Mouse (Mus musculus) thymus, adult 2 months (tissue): ENCODE measurements around the gene Erc2. TPM values are rescaled to one million over a fixed set of nuclear protein-coding genes. Genes with fewer than 3 reads are reported as not detected.

Experiments
- DNase-seq: peaks from one replicate; pipeline ENCODE4 v3.0.0; 2021
- H3K27ac ChIP-seq: fragments of 200-500 bp; 2 replicates; pipeline ENCODE4 v1.5.1; 2012; ENCODE audit warnings: low read length, control low read depth; ENCODE audit not compliant: control insufficient read depth, insufficient read depth
- H3K27me3 ChIP-seq: fragments of 200-500 bp; 2 replicates; pipeline ENCODE4 v1.6.1; 2012; ENCODE audit warnings: mild to moderate bottlenecking, low read length, moderate library complexity, mixed read lengths; ENCODE audit not compliant: control insufficient read depth, insufficient read depth
- H3K36me3 ChIP-seq: fragments of 200-500 bp; 2 replicates; pipeline ENCODE4 v1.6.1; 2012; ENCODE audit warnings: mild to moderate bottlenecking, low read length, moderate library complexity; ENCODE audit not compliant: control insufficient read depth, insufficient read depth
- H3K4me1 ChIP-seq: fragments of 200-500 bp; replicated peaks from 2 replicates; pipeline ENCODE4 v1.6.1; 2012; ENCODE audit warnings: low read length; ENCODE audit not compliant: control insufficient read depth, insufficient read depth
- H3K4me3 ChIP-seq: fragments of 200-500 bp; 2 replicates; pipeline ENCODE4 v1.5.1; 2012; ENCODE audit warnings: mild to moderate bottlenecking, low read length, control low read depth, moderate library complexity; ENCODE audit not compliant: control insufficient read depth, insufficient read depth
- CTCF ChIP-seq: fragments of 200-500 bp; IDR thresholded peaks from 2 replicates; pipeline ENCODE4 v1.5.1; 2012; ENCODE audit warnings: mild to moderate bottlenecking, control low read depth, low read length, moderate library complexity, borderline replicate concordance; ENCODE audit not compliant: control insufficient read depth, poor library complexity, insufficient read depth; ENCODE audit errors: extremely low read depth
- POLR2A ChIP-seq: fragments of 200-500 bp; IDR thresholded peaks from 2 replicates; pipeline ENCODE4 v1.6.1; 2012; ENCODE audit warnings: mild to moderate bottlenecking, low read length, control low read depth, moderate library complexity; ENCODE audit not compliant: control insufficient read depth, poor library complexity, insufficient read depth; ENCODE audit errors: extremely low read depth
- whole genome bisulfite sequencing: fragments of 180-500 bp; shearing (Covaris S2); methylation state at CpG from one replicate; pipeline ENCODE4 v1.1.7; 2018; 5-methylcytosine and 5-hydroxymethylcytosine counted together
- polyA plus RNA-seq: library from polyadenylated mRNA; depleted of rRNA; stranded (reverse); fragments of >200 nt; gene quantifications from 2 replicates; pipeline ENCODE4 v1.2.3, GENCODE M21; 2012

Erc2 gene
- polyA plus RNA-seq, 1 experiment, result 0.18 TPM

DNA sequence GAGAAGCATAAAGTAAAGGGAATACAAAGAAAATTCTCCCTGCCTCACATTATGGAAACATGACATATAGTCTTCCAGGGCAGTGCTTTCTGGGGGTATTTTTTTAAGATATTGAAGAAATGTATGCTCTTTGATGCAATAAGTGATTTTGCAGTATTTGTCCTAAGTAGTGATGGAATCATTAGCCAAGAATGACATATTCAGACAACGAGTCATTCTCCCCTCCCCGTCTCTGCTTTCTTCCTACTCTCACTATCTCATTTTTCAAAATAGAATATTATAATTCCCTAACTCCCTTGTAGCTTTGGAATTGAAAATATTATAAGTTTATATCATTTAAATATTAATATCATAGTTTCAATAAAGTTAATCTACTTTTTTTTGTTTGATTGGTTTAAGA is 490.9 kb downstream of the Erc2 start:
- TF ChIP-seq CTCF (no peak), POLR2A (no peak)
- DNase-seq, result no peak
- H3K27ac ChIP-seq, result no peak overlapping the region
- H3K36me3 ChIP-seq, result no peaks in the 10 kb centered on the region
- no peak overlapping the region for H3K4me3 ChIP-seq
- WGBS, result 91% methylated on average over 2 of the region's 2 CpGs
- H3K27me3 ChIP-seq, result no peaks in the 10 kb centered on the region
- H3K4me1 ChIP-seq, result no peaks in the 10 kb centered on the region

DNA sequence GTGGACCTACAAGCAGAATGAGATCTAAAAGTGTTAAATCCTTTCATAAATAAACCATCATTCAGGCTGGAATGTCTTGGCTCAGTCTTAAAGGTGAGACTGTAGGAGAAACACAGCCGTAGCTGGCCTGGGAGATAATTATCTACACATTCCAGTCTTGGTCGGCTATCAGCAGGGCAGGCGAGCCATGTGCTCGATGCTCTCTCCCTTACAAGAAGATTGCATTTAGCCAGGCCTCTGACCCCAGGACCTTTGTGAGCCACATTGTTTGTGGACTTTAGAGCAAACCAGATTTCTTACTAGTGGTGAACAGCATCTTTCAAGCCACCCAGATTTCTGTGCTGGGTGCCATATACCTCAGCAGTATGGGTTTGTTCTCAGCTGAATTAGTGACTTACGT is 498.6 kb downstream of the Erc2 start:
- no peak for DNase-seq
- WGBS, result 72% methylated on average over 5 of the region's 5 CpGs

DNA sequence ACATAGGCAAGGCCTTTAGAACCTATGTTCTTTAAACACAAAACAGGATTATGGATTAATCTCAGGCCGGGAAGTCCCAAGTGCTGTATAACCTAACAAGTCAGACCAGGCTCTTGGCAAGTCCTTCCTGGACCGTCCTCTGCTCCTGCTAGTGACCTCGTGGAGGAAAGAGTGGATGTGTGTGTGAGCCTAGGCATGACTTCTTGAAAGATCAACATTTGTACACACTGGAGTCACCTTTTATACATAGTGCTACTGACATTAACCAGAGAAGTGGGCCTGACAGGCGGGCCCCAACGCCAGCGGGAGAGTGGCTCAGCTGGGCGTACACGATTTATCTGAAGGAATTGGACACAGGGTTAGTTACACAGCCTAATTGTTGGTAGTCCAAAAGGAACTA is 504.6 kb downstream of the Erc2 start:
- no peak overlapping the region for H3K4me3 ChIP-seq
- WGBS, result 96% methylated on average over 8 of the region's 8 CpGs
- H3K27me3 ChIP-seq, result no peaks in the 10 kb centered on the region
- H3K36me3 ChIP-seq, result no peaks in the 10 kb centered on the region
- no peak overlapping the region for H3K27ac ChIP-seq
- no peak for DNase-seq
- H3K4me1 ChIP-seq, result no peaks in the 10 kb centered on the region
- no peak for TF ChIP-seq CTCF

More for the DNA sequence above, 498.6 kb downstream of the Erc2 start:
- TF ChIP-seq CTCF (no peak), POLR2A (no peak)
- Histone ChIP-seq H3K4me1 (no peaks in the 10 kb centered on the region), H3K27ac (no peak overlapping the region), H3K4me3 (no peak overlapping the region), H3K27me3 (no peaks in the 10 kb centered on the region), H3K36me3 (no peaks in the 10 kb centered on the region)

DNA sequence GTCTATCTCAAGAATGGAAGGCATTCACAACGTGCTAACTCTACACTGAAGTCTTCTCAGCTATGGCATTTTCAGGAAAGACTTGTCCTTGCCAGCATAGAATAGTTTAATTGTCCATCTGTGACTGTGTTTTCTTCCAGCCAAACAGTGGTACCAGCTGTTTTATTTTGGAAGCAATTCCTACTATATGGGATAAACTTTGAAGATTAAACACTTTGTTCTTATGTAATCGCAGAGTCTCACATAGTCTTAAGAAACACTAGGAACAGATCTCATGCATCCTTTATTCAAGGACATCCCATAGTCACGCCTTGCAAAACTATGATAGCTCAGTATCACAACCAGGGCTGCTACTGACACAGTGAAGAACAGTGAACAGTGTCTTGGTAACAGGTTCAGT is 506.8 kb downstream of the Erc2 start:
- no peak overlapping the region for H3K4me3 ChIP-seq
- TF ChIP-seq POLR2A, result no peak
- TF ChIP-seq CTCF, result no peak
- H3K36me3 ChIP-seq, result no peaks in the 10 kb centered on the region
- H3K27me3 ChIP-seq, result no peaks in the 10 kb centered on the region
- WGBS, result 77% methylated on average over 3 of the region's 3 CpGs
- no peak overlapping the region for H3K27ac ChIP-seq
- H3K4me1 ChIP-seq, result no peaks in the 10 kb centered on the region
- DNase-seq, result no peak

DNA sequence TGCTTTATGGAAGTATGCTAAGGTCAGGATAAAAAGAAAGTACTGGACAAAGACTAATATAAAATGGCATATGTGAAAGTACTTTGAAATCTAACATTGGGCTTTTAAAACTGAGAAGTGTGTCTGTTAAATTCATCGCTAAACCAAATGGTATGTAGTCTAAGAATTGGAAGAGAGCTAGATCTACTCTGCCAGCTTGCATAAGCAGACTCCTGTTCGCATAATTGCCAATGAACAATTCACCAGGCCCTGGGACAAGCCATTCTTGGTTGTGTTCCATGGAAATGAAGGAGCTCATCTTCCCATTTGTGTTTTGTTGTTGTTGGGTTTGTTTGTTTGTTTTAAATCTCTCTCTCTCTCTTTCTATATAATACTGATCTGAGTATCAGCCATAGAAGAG is 521.8 kb downstream of the Erc2 start:
- H3K27ac ChIP-seq, result no peak overlapping the region
- WGBS, result 90% methylated on average over 2 of the region's 2 CpGs
- H3K27me3 ChIP-seq, result no peaks in the 10 kb centered on the region
- no peak for DNase-seq
- H3K4me1 ChIP-seq, result no peaks in the 10 kb centered on the region
- TF ChIP-seq POLR2A (no peak), CTCF (no peak)
- no peaks in the 10 kb centered on the region for H3K36me3 ChIP-seq
- H3K4me3 ChIP-seq, result no peak overlapping the region

DNA sequence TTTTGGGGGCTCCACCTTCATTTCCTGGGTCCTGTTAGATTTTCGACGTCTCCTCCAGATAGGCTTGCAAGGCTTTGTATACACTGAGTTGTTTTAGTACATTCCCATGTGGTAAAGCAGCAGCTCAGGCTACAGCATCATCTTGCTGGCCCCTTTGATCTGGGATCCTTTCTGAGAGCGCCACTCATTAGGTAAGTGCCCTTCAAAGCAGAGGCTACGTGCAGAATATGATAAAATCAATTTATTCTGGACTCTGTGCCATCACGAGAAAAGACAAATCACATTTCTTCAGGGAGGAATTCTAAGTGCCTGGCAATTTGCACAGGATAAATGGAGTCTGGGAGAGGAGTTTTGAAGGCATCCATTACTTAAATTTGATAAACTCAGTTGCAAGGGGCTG is 525.0 kb downstream of the Erc2 start:
- Histone ChIP-seq H3K27me3 (no peaks in the 10 kb centered on the region), H3K36me3 (no peaks in the 10 kb centered on the region), H3K27ac (no peak overlapping the region), H3K4me3 (no peak overlapping the region), H3K4me1 (no peaks in the 10 kb centered on the region)
- no peak for DNase-seq
- TF ChIP-seq POLR2A (no peak), CTCF (no peak)
- WGBS, result 76% methylated on average over 5 of the region's 5 CpGs

DNA sequence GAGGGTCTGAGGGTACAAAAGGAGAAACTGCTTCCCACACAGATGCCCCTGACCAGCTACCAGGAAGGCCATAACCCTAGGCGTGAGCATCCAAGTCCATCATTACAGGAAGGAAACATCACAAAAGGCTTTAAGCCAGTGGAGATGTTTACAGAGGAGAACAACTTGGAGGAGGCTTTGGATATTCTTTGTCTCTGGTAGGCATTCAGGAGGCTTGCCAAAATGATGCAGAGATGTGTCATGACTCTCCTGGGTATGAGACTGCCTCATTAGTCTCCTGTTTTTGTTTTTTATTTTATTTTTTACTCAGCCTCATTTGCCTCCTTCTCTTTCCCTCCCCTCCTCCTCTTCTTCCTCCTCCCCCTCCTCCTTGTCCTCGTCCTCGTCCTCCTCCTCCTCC is 528.7 kb downstream of the Erc2 start:
- Histone ChIP-seq H3K4me3 (no peak overlapping the region), H3K27ac (no peak overlapping the region), H3K4me1 (no peaks in the 10 kb centered on the region), H3K27me3 (no peaks in the 10 kb centered on the region), H3K36me3 (no peaks in the 10 kb centered on the region)
- no peak for DNase-seq
- 87% methylated on average over 3 of the region's 3 CpGs for WGBS
- TF ChIP-seq CTCF, result no peak
- no peak for TF ChIP-seq POLR2A
